20 mouse cellular contexts compared by ENCODE assay signal in the genomic region with DNA sequence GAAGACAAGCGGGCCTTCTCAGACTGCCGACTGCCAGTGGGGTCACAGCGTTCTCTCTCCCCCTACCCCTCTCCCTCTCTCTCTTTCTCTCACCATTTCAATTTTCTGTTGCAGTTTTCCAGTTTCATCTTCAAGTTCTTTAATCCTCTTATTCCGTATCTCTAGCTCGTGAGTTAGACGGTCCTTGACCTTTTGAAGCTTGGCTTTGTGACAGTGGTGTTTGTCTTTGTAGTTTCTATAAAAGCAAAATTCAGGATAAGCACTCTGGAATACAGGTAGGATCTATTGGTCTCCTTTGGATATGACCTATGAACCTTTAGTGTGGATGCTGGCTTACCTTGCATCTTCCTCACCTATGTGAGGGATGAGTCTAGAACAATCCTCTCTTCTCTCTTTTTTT. TPM values are rescaled to one million over a fixed set of nuclear protein-coding genes. Genes with fewer than 3 reads are reported as not detected.
DNase-seq lines count a peak whose midpoint lies in the region; ATAC-seq lines count a peak whose summit lies in the region.
"Had no signal": no experiment of that assay in that cellular context is flagged by ENCODE, and none has a peak within 500 bp of the region (broad histone marks: within the 10 kb centered on the region; RNA-seq: fewer than 3 reads in every experiment).

No protein-coding gene starts in this region.

- no peak overlapping the region for H3K27ac ChIP-seq in kidney, embryonic 15.5 days
- H3K27ac ChIP-seq: embryonic facial prominence, embryonic 13.5 days; embryonic facial prominence, embryonic 15.5 days; forebrain, embryonic 10.5 days; forebrain, embryonic 12.5 days had no signal

- WGBS in kidney, embryonic 15.5 days, result 91% methylated on average over 6 of the region's 6 CpGs

- H3K4me3 ChIP-seq in kidney, embryonic 15.5 days (replicated peaks), result no peak overlapping the region
- H3K4me3 ChIP-seq: embryonic facial prominence, embryonic 13.5 days; embryonic facial prominence, embryonic 15.5 days; erythroblast, embryonic 14.5 days; forebrain, embryonic 10.5 days; forebrain, embryonic 12.5 days had no signal

- no peaks in the 10 kb centered on the region for H3K36me3 ChIP-seq in kidney, embryonic 15.5 days
- H3K36me3 ChIP-seq: embryonic facial prominence, embryonic 13.5 days; embryonic facial prominence, embryonic 15.5 days; forebrain, embryonic 10.5 days; forebrain, embryonic 12.5 days had no signal

- H3K9ac ChIP-seq in kidney, embryonic 15.5 days, result no peak overlapping the region
- H3K9ac ChIP-seq: embryonic facial prominence, embryonic 13.5 days; embryonic facial prominence, embryonic 15.5 days; forebrain, embryonic 12.5 days had no signal

- peak; percentile 69 for DNase-seq in adrenal gland, adult 2 months
- no peak for DNase-seq in adrenal gland, postnatal 4 days (ENCODE audit: low spot score in 2 of 2)
- DNase-seq in adrenal gland, postnatal 10 days, result peak; percentile 62
- DNase-seq in adrenal gland, postnatal 36 days, result peak; percentile 58 to 60
- DNase-seq in thymus, postnatal 0 days (ENCODE audit: low spot score), result no peak
- DNase-seq: cerebellum, adult 11 months; cerebellum, adult 18-20 months; cerebellum, adult 8-10 months; cerebellum, adult 9-11 months; cerebellum, postnatal 14 days; cerebellum, postnatal 36 days; embryo, embryonic 11 days had no signal

- no peaks in the 10 kb centered on the region for H3K27me3 ChIP-seq in kidney, embryonic 15.5 days
- H3K27me3 ChIP-seq: embryonic facial prominence, embryonic 13.5 days; embryonic facial prominence, embryonic 15.5 days; forebrain, embryonic 12.5 days had no signal

- H3K4me1 ChIP-seq in kidney, embryonic 15.5 days, result no peaks in the 10 kb centered on the region

- H3K4me2 ChIP-seq in kidney, embryonic 15.5 days, result no peak overlapping the region
- H3K4me2 ChIP-seq: embryonic facial prominence, embryonic 13.5 days; embryonic facial prominence, embryonic 15.5 days; forebrain, embryonic 12.5 days had no signal

- ATAC-seq in kidney, embryonic 15.5 days (replicated peaks; ENCODE audit: low FRiP score), result no peak
- ATAC-seq: forebrain, embryonic 14.5 days; forebrain, embryonic 16.5 days had no signal

- H3K9me3 ChIP-seq in kidney, embryonic 15.5 days (replicated peaks), result no peaks in the 10 kb centered on the region
- H3K9me3 ChIP-seq: embryonic facial prominence, embryonic 13.5 days; embryonic facial prominence, embryonic 15.5 days; forebrain, embryonic 10.5 days; forebrain, embryonic 12.5 days had no signal

RNA-seq across cellular contexts. Expression of a gene that starts 13.1 kb away (rescaled TPM):
- total RNA-seq in adrenal gland, adult 2 months (2021), result 10 to 100 TPM; 15.9 to 23.7 TPM
- 1.8 and 1.9 TPM in 2 replicates for polyA plus RNA-seq in adrenal gland, adult 2 months (2012; rRNA removed)
- total RNA-seq in adrenal gland, postnatal 4 days (2021), result 10 to 100 TPM; 32.9 to 33.4 TPM
- 10 to 100 TPM; 20.3 to 26.3 TPM for total RNA-seq in adrenal gland, postnatal 10 days (2021)
- 10 to 100 TPM; 20.0 to 20.3 TPM for total RNA-seq in adrenal gland, postnatal 36 days (2021)
- polyA plus RNA-seq in thymus, postnatal 0 days (2015; fragmentation: Nextera tagmentation; extraction: Ambion mirVana), result 135 and 144 TPM in 2 replicates
- polyA plus RNA-seq in kidney, embryonic 15.5 days (2015; fragmentation: Nextera tagmentation; extraction: Ambion mirVana), result 102 and 115 TPM in 2 replicates

RNA-seq across cellular contexts. Expression of a gene that starts 39.1 kb away (rescaled TPM):
- total RNA-seq in adrenal gland, adult 2 months (2021), result 100 to 1,000 TPM; 692 to 835 TPM
- polyA plus RNA-seq in adrenal gland, adult 2 months (2012; rRNA removed), result 323 and 336 TPM in 2 replicates
- 100 to 1,000 TPM; 555 to 590 TPM for total RNA-seq in adrenal gland, postnatal 4 days (2021)
- total RNA-seq in adrenal gland, postnatal 10 days (2021), result 100 to 1,000 TPM; 521 to 559 TPM
- total RNA-seq in adrenal gland, postnatal 36 days (2021), result 100 to 1,000 TPM; 639 to 803 TPM
- 532 and 561 TPM in 2 replicates for polyA plus RNA-seq in thymus, postnatal 0 days (2015; fragmentation: Nextera tagmentation; extraction: Ambion mirVana)
- 680 and 703 TPM in 2 replicates for polyA plus RNA-seq in kidney, embryonic 15.5 days (2015; fragmentation: Nextera tagmentation; extraction: Ambion mirVana)

Comparison
In these comparisons a context has a peak if more than half of its experiments do, and no peak if none do; other contexts are left out.
1. DNase-seq: peak in adrenal gland, adult 2 months (single experiment), adrenal gland, postnatal 10 days (single experiment) and adrenal gland, postnatal 36 days (2 of 2); none in adrenal gland, postnatal 4 days (0 of 2) and thymus, postnatal 0 days (single experiment).